Mouse (Mus musculus): ENCODE results near the gene Spen. TPM values are rescaled to one million over a fixed set of nuclear protein-coding genes. Genes with fewer than 3 reads are reported as not detected.
"Not testable (repeated sequence)": the region's sequence is repeated elsewhere in the genome, so short reads cannot be mapped to it uniquely, and the experiment has no call there.

Spen gene
- polyA plus RNA-seq, 1 experiment from 2014 or later = 19.3 TPM

GRCm38 (mm10) chr4:141572668-141573358 lies 34.4 kb upstream of the Spen start:
- no peak for ATAC-seq (ENCODE audit: low FRiP score, low TSS enrichment)

GRCm38 (mm10) chr4:141571934-141572333 lies 33.5 kb upstream of the Spen start:
- no peak overlapping the region for H3K4me3 ChIP-seq (ENCODE audit: low read length)
- no peaks in the 10 kb centered on the region; the same call in 1 of the 2 replicates for H3K9me3 ChIP-seq (ENCODE audit: control insufficient read depth, low read length)
- no peaks in the 10 kb centered on the region for H3K27me3 ChIP-seq (ENCODE audit: control insufficient read depth, insufficient read depth, low read length)
- H3K9ac ChIP-seq (ENCODE audit: low read depth, low read length) = no peak overlapping the region
- H3K27ac ChIP-seq (ENCODE audit: low read depth, low read length) = no peak overlapping the region
- 40% methylated on average over 10 of the region's 10 CpGs for WGBS
- H3K4me2 ChIP-seq (replicated peaks; ENCODE audit: low read depth, low read length) = no peak overlapping the region
- no peak for ATAC-seq (ENCODE audit: low FRiP score, low TSS enrichment)
- H3K36me3 ChIP-seq (ENCODE audit: control insufficient read depth, insufficient read depth, low read length) = peaks cover 7% of the 10 kb centered on the region
- H3K4me1 ChIP-seq (ENCODE audit: control insufficient read depth, insufficient read depth, low read length) = 0 out of 2 replicates have a peak, but pooled peaks cover 5% of the 10 kb centered on the region

More at GRCm38 (mm10) chr4:141572668-141573358, 34.4 kb upstream of the Spen start:
- H3K4me1 ChIP-seq (ENCODE audit: control insufficient read depth, insufficient read depth, low read length) = 0 out of 2 replicates have a peak, but pooled peaks cover 5% of the 10 kb centered on the region
- H3K9me3 ChIP-seq (ENCODE audit: control insufficient read depth, low read length) = no peaks in the 10 kb centered on the region; the same call in 1 of the 2 replicates
- H3K4me3 ChIP-seq (ENCODE audit: low read length) = no peak overlapping the region
- peak overlapping the region; percentile 3; the same call in 1 of the 2 replicates for H3K27ac ChIP-seq (ENCODE audit: low read depth, low read length)
- peaks cover 15% of the 10 kb centered on the region for H3K36me3 ChIP-seq (ENCODE audit: control insufficient read depth, insufficient read depth, low read length)
- H3K27me3 ChIP-seq (ENCODE audit: control insufficient read depth, insufficient read depth, low read length) = no peaks in the 10 kb centered on the region
- 79% methylated on average over 7 of the region's 7 CpGs for WGBS
- no peak overlapping the region for H3K4me2 ChIP-seq (replicated peaks; ENCODE audit: low read depth, low read length)
- no peak overlapping the region for H3K9ac ChIP-seq (ENCODE audit: low read depth, low read length)

DNA sequence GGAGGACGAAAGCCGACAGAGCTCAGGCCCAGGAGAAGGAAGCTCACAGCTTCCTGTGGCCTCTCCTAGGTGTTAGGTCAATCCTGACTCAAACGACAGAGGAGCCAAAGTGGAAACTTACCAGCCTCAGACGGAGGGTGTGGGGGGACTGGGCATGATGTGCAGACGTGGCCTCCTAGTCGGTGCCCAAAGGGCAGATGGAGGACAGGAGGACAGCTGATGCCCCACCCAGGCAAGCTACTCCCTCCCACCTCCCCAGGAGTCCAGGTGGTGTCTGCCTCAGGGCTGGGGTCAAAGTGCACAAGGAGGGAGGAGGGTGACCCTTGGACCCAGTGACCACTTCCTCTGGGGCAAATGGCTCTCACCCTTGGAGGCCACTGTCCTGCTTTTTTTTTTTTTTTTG lies 32.9 kb upstream of the Spen start:
- H3K4me3 ChIP-seq (ENCODE audit: low read length) = no peak overlapping the region
- H3K9me3 ChIP-seq (ENCODE audit: control insufficient read depth, low read length) = no peaks in the 10 kb centered on the region
- no peaks in the 10 kb centered on the region for H3K27me3 ChIP-seq (ENCODE audit: control insufficient read depth, insufficient read depth, low read length)
- H3K4me1 ChIP-seq (ENCODE audit: control insufficient read depth, insufficient read depth, low read length) = 0 out of 2 replicates have a peak, but pooled peaks cover 5% of the 10 kb centered on the region
- H3K4me2 ChIP-seq (replicated peaks; ENCODE audit: low read depth, low read length) = no peak overlapping the region
- no peak overlapping the region for H3K9ac ChIP-seq (ENCODE audit: low read depth, low read length)
- ATAC-seq (ENCODE audit: low FRiP score, low TSS enrichment) = no peak
- H3K36me3 ChIP-seq (ENCODE audit: control insufficient read depth, insufficient read depth, low read length) = peaks cover 2% of the 10 kb centered on the region; the same call in 1 of the 2 replicates
- WGBS = 33% methylated on average over 6 of the region's 6 CpGs
- no peak overlapping the region for H3K27ac ChIP-seq (ENCODE audit: low read depth, low read length)

- 0 out of 2 replicates have a peak, but pooled peaks cover 5% of the 10 kb centered on the region for H3K4me1 ChIP-seq (ENCODE audit: control insufficient read depth, insufficient read depth, low read length)
- H3K9me3 ChIP-seq (ENCODE audit: control insufficient read depth, low read length) = no peaks in the 10 kb centered on the region
- 74% methylated on average over 1 of the region's 1 CpGs for WGBS
- no peaks in the 10 kb centered on the region for H3K27me3 ChIP-seq (ENCODE audit: control insufficient read depth, insufficient read depth, low read length)
- ATAC-seq (ENCODE audit: low FRiP score, low TSS enrichment) = no peak
- H3K4me2 ChIP-seq (replicated peaks; ENCODE audit: low read depth, low read length) = no peak overlapping the region
- no peak overlapping the region for H3K9ac ChIP-seq (ENCODE audit: low read depth, low read length)
- H3K36me3 ChIP-seq (ENCODE audit: control insufficient read depth, insufficient read depth, low read length) = no peaks in the 10 kb centered on the region
- H3K4me3 ChIP-seq (ENCODE audit: low read length) = no peak overlapping the region
- H3K27ac ChIP-seq (ENCODE audit: low read depth, low read length) = no peak overlapping the region
Measured at GRCm38 (mm10) chr4:141570821-141571220, 32.4 kb upstream of the Spen start.

- H3K9ac ChIP-seq (ENCODE audit: low read depth, low read length) = no peak overlapping the region
- no peaks in the 10 kb centered on the region for H3K9me3 ChIP-seq (ENCODE audit: control insufficient read depth, low read length)
- H3K4me3 ChIP-seq (ENCODE audit: low read length) = no peak overlapping the region
- ATAC-seq (ENCODE audit: low FRiP score, low TSS enrichment) = no peak
- H3K27me3 ChIP-seq (ENCODE audit: control insufficient read depth, insufficient read depth, low read length) = no peaks in the 10 kb centered on the region
- no peaks in the 10 kb centered on the region for H3K36me3 ChIP-seq (ENCODE audit: control insufficient read depth, insufficient read depth, low read length)
- 63% methylated on average over 6 of the region's 6 CpGs for WGBS
- no peak overlapping the region for H3K27ac ChIP-seq (ENCODE audit: low read depth, low read length)
- H3K4me1 ChIP-seq (ENCODE audit: control insufficient read depth, insufficient read depth, low read length) = 0 out of 2 replicates have a peak, but pooled peaks cover 5% of the 10 kb centered on the region
- no peak overlapping the region for H3K4me2 ChIP-seq (replicated peaks; ENCODE audit: low read depth, low read length)
Measured at GRCm38 (mm10) chr4:141570004-141570403, 31.6 kb upstream of the Spen start.

- Histone ChIP-seq H3K4me3 (ENCODE audit: low read length) (no peak overlapping the region), H3K27ac (ENCODE audit: low read depth, low read length) (no peak overlapping the region), H3K4me1 (ENCODE audit: control insufficient read depth, insufficient read depth, low read length) (0 out of 2 replicates have a peak, but pooled peaks cover 5% of the 10 kb centered on the region), H3K27me3 (ENCODE audit: control insufficient read depth, insufficient read depth, low read length) (no peaks in the 10 kb centered on the region), H3K4me2 (replicated peaks; ENCODE audit: low read depth, low read length) (no peak overlapping the region), H3K9ac (ENCODE audit: low read depth, low read length) (no peak overlapping the region), H3K36me3 (ENCODE audit: control insufficient read depth, insufficient read depth, low read length) (no peaks in the 10 kb centered on the region), H3K9me3 (ENCODE audit: control insufficient read depth, low read length) (no peaks in the 10 kb centered on the region)
- WGBS = 75% methylated on average over 5 of the region's 5 CpGs
- no peak for ATAC-seq (ENCODE audit: low FRiP score, low TSS enrichment)
Measured at GRCm38 (mm10) chr4:141568966-141569365, 30.6 kb upstream of the Spen start.

- not testable (repeated sequence) for H3K27ac ChIP-seq (ENCODE audit: low read depth, low read length); H3K4me3 ChIP-seq (ENCODE audit: low read length); H3K27me3 ChIP-seq (ENCODE audit: control insufficient read depth, insufficient read depth, low read length); H3K9me3 ChIP-seq (ENCODE audit: control insufficient read depth, low read length); ATAC-seq (ENCODE audit: low FRiP score, low TSS enrichment); H3K9ac ChIP-seq (ENCODE audit: low read depth, low read length); H3K36me3 ChIP-seq (ENCODE audit: control insufficient read depth, insufficient read depth, low read length); H3K4me2 ChIP-seq (replicated peaks; ENCODE audit: low read depth, low read length); H3K4me1 ChIP-seq (ENCODE audit: control insufficient read depth, insufficient read depth, low read length)
- 93% methylated on average over 7 of the region's 7 CpGs for WGBS
Measured at GRCm38 (mm10) chr4:141567174-141567573, 28.8 kb upstream of the Spen start.

- WGBS = 87% methylated on average over 6 of the region's 6 CpGs
- H3K4me1 ChIP-seq (ENCODE audit: control insufficient read depth, insufficient read depth, low read length) = no peaks in the 10 kb centered on the region
- H3K27ac ChIP-seq (ENCODE audit: low read depth, low read length) = no peak overlapping the region
- no peak overlapping the region for H3K4me2 ChIP-seq (replicated peaks; ENCODE audit: low read depth, low read length)
- no peaks in the 10 kb centered on the region for H3K27me3 ChIP-seq (ENCODE audit: control insufficient read depth, insufficient read depth, low read length)
- no peak overlapping the region for H3K9ac ChIP-seq (ENCODE audit: low read depth, low read length)
- no peaks in the 10 kb centered on the region for H3K36me3 ChIP-seq (ENCODE audit: control insufficient read depth, insufficient read depth, low read length)
- no peak overlapping the region for H3K4me3 ChIP-seq (ENCODE audit: low read length)
- no peak for ATAC-seq (ENCODE audit: low FRiP score, low TSS enrichment)
- H3K9me3 ChIP-seq (ENCODE audit: control insufficient read depth, low read length) = no peaks in the 10 kb centered on the region
Measured at GRCm38 (mm10) chr4:141566187-141566586, 27.8 kb upstream of the Spen start.

- Histone ChIP-seq H3K36me3 (ENCODE audit: control insufficient read depth, insufficient read depth, low read length) (no peaks in the 10 kb centered on the region), H3K4me3 (ENCODE audit: low read length) (no peak overlapping the region), H3K27me3 (ENCODE audit: control insufficient read depth, insufficient read depth, low read length) (no peaks in the 10 kb centered on the region), H3K27ac (ENCODE audit: low read depth, low read length) (peak overlapping the region; percentile 49; the same call in 1 of the 2 replicates), H3K9me3 (ENCODE audit: control insufficient read depth, low read length) (no peaks in the 10 kb centered on the region), H3K4me2 (replicated peaks; ENCODE audit: low read depth, low read length) (no peak overlapping the region), H3K4me1 (ENCODE audit: control insufficient read depth, insufficient read depth, low read length) (no peaks in the 10 kb centered on the region), H3K9ac (ENCODE audit: low read depth, low read length) (no peak overlapping the region)
- 66% methylated on average over 7 of the region's 7 CpGs for WGBS
- no peak for ATAC-seq (ENCODE audit: low FRiP score, low TSS enrichment)
Measured at GRCm38 (mm10) chr4:141565325-141565724, 26.9 kb upstream of the Spen start.

Data from kidney, embryonic 14.5 days (tissue).